Mouse (Mus musculus): ENCODE results near the gene Aptx. TPM values are rescaled to one million over a fixed set of nuclear protein-coding genes. Genes with fewer than 3 reads are reported as not detected.
A peak's percentile ranks its signal among the peaks of the same experiment; 100 is the strongest.

Gene Aptx
- polyA plus RNA-seq, 1 experiment, result 0.24 TPM

DNA sequence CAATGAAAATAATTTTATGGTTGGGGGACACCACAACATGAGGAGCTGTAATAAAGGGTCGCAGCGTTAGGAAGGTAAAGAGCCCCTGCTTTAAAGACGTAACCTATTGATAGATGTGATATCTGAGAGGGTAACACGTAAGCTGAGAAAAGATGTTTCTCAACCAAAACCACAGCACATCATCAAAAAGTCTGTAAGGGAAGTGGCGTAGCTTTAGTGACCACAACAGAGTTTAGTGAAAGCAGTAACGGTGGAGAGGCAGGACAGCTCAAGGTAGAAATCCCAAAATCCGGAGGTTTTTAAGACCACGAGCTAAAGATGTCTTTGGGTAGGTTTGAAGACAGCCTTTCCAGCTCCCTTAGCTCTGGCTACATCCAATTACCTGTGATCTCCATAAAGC is 17.9 kb upstream of the Aptx start:
- H3K9me3 ChIP-seq (ENCODE audit: control insufficient read depth, low read length), result no peaks in the 10 kb centered on the region
- no peaks in the 10 kb centered on the region for H3K27me3 ChIP-seq (ENCODE audit: control insufficient read depth)
- H3K4me3 ChIP-seq (replicated peaks), result no peak overlapping the region
- H3K36me3 ChIP-seq (ENCODE audit: control insufficient read depth), result peaks cover 21% of the 10 kb centered on the region
- peaks cover 43% of the 10 kb centered on the region for H3K4me1 ChIP-seq (ENCODE audit: control insufficient read depth)
- TF ChIP-seq GATA1 (IDR thresholded peaks at IDR 0.05; ENCODE audit: low read length) (no peak), TAL1 (IDR thresholded peaks at IDR 0.05; ENCODE audit: low read length) (no peak)

DNA sequence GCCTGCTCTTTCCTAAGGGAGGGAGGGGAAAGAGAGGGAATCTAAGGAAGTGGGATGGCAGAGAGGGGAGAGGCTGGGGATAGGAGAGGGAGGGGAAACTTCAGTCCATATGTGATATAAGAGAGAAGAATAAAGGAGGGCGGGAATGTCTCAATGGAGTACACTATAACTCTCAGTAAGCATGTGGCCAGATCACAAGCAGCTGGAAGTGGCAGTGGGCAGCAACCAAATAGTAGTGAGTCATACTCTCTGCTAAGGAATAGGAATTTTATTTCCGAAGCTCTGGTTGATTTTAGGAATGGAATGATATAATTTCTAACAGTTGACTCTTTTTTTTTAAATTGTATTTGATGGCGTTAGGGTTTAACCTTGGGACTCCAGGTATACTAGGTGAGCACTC is 14.1 kb upstream of the Aptx start:
- Histone ChIP-seq H3K36me3 (ENCODE audit: control insufficient read depth) (no peaks in the 10 kb centered on the region), H3K9me3 (ENCODE audit: control insufficient read depth, low read length) (no peaks in the 10 kb centered on the region), H3K27me3 (ENCODE audit: control insufficient read depth) (no peaks in the 10 kb centered on the region; the same call in 1 of the 2 replicates), H3K4me1 (ENCODE audit: control insufficient read depth) (peaks cover 14% of the 10 kb centered on the region), H3K4me3 (replicated peaks) (no peak overlapping the region)
- TF ChIP-seq GATA1 (IDR thresholded peaks at IDR 0.05; ENCODE audit: low read length), result no peak
- TF ChIP-seq TAL1 (IDR thresholded peaks at IDR 0.05; ENCODE audit: low read length), result no peak

DNA sequence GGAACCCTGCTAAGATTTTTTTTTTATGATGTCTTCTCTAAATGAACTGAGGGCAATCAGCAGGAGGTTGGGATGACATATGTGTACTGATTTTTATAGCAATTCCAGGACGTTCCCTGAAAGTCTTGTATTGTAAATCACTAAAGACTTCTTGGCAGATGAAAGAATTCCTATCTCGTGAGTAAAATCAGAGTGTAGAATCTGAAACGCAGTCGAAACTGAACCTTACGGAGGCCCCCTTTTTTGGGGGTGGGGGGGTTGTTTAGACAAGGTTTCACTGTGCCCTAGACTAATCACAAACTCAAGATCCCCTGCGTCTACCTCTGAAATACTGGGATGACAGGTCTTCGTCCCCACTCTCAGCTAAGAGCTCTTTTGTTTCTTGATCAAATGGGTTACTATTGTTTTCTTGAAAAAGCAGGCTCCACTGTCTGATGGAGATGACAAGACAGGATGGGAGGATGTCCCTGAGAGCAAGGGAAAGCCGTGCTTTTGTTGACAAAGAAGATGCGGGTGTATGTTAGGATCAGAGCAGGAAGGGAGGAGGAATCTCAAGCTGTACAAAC is 799 bp upstream of the Aptx start:
- Histone ChIP-seq H3K4me1 (ENCODE audit: control insufficient read depth) (peaks cover 27% of the 10 kb centered on the region), H3K9me3 (ENCODE audit: control insufficient read depth, low read length) (no peaks in the 10 kb centered on the region), H3K27me3 (ENCODE audit: control insufficient read depth) (no peaks in the 10 kb centered on the region), H3K4me3 (replicated peaks) (peak overlapping the region; percentile 91), H3K36me3 (ENCODE audit: control insufficient read depth) (no peaks in the 10 kb centered on the region)
- TF ChIP-seq TAL1 (IDR thresholded peaks at IDR 0.05; ENCODE audit: low read length) (no peak), GATA1 (IDR thresholded peaks at IDR 0.05; ENCODE audit: low read length) (no peak)

DNA sequence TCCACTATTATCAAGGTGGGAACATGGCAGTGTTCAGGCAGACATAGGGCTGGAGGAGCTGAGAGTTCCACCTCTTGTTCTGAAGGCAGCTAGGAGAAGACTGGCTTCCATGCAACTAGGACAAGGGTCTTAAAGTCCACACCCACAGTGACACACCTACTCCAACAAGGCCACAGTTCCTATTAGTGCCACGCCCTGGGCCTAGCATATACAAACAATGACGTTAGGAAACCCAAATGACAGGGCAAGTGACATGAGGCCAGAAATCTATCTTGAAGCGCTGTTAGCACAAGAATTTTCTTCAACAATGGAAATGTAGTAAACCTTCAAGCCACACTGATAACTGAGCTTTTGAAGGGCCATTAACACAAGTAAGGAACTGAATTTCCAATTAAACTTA is 1.2 kb downstream of the Aptx start:
- peaks cover 4% of the 10 kb centered on the region for H3K36me3 ChIP-seq (ENCODE audit: control insufficient read depth)
- no peaks in the 10 kb centered on the region for H3K9me3 ChIP-seq (ENCODE audit: control insufficient read depth, low read length)
- H3K4me1 ChIP-seq (ENCODE audit: control insufficient read depth), result peaks cover 27% of the 10 kb centered on the region
- no peak overlapping the region for H3K4me3 ChIP-seq (replicated peaks)
- TF ChIP-seq TAL1 (IDR thresholded peaks at IDR 0.05; ENCODE audit: low read length) (no peak), GATA1 (IDR thresholded peaks at IDR 0.05; ENCODE audit: low read length) (no peak)
- no peaks in the 10 kb centered on the region for H3K27me3 ChIP-seq (ENCODE audit: control insufficient read depth)

DNA sequence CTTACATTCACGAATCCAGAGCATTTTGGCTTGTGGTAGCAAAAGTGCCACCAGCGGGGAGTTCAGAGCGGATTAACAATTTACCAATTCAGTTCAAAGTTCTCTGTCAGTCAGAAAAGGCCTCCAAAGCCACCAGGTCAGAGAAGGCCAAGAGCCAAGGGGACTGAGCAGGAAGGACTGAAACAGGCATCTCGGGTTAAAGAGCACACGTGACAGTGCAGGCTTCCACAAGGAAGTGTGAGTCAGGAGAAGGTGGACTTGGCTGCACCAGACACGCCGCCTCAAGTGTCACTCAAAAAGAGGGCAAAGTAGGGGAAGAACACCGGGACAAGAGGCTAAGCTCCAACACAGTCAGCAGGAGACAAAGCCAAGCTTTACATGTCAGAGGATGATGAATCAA is 2.8 kb downstream of the Aptx start:
- Histone ChIP-seq H3K36me3 (ENCODE audit: control insufficient read depth) (peaks cover 9% of the 10 kb centered on the region), H3K9me3 (ENCODE audit: control insufficient read depth, low read length) (no peaks in the 10 kb centered on the region), H3K4me3 (replicated peaks) (no peak overlapping the region), H3K27me3 (ENCODE audit: control insufficient read depth) (no peaks in the 10 kb centered on the region), H3K4me1 (ENCODE audit: control insufficient read depth) (peaks cover 27% of the 10 kb centered on the region)
- TF ChIP-seq TAL1 (IDR thresholded peaks at IDR 0.05; ENCODE audit: low read length), result no peak
- no peak for TF ChIP-seq GATA1 (IDR thresholded peaks at IDR 0.05; ENCODE audit: low read length)

DNA sequence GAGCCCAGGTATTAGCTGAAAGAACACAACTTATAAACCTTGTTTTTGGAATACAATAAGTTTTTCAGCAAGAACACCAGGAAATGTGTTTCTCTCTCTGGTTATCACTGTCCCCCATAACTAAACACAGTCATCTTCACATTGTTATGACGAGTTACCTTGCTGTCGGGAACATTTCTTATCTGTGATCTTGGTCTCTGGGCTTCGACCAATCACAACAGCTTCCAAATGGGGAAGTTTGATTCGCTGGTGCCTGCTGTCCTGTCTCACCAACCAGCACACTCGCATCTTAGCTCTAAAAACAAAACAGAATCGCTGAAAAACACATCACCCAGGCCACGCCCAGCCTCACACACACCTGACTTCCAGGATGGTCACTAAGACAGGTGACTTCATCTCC is 5.9 kb downstream of the Aptx start:
- Histone ChIP-seq H3K4me3 (replicated peaks) (no peak overlapping the region), H3K27me3 (ENCODE audit: control insufficient read depth) (no peaks in the 10 kb centered on the region), H3K4me1 (ENCODE audit: control insufficient read depth) (peaks cover 5% of the 10 kb centered on the region), H3K36me3 (ENCODE audit: control insufficient read depth) (peaks cover 37% of the 10 kb centered on the region), H3K9me3 (ENCODE audit: control insufficient read depth, low read length) (no peaks in the 10 kb centered on the region)
- TF ChIP-seq GATA1 (IDR thresholded peaks at IDR 0.05; ENCODE audit: low read length), result no peak
- TF ChIP-seq TAL1 (IDR thresholded peaks at IDR 0.05; ENCODE audit: low read length), result no peak

DNA sequence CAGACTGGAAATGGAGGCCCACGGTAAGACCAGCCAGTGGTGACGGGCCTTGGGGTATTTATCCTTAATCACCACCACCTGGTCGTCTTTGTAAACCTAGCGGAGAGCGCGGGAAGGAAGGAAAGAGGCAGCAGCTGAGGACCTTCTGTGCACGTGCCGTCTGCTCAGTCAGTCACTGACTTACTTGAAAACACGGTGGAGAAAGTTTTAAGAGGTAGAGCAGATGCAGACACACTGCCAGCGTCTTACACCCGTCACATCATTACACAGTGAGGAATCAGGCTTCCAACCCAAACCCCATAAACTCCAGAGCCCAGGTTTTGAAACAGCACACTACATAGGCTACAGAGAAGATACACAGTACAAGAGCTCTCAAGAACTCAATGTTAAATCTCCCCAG is 11.9 kb downstream of the Aptx start:
- Histone ChIP-seq H3K27me3 (ENCODE audit: control insufficient read depth) (no peaks in the 10 kb centered on the region), H3K4me3 (replicated peaks) (no peak overlapping the region), H3K36me3 (ENCODE audit: control insufficient read depth) (peaks cover 57% of the 10 kb centered on the region), H3K9me3 (ENCODE audit: control insufficient read depth, low read length) (no peaks in the 10 kb centered on the region), H3K4me1 (ENCODE audit: control insufficient read depth) (no peaks in the 10 kb centered on the region)
- TF ChIP-seq GATA1 (IDR thresholded peaks at IDR 0.05; ENCODE audit: low read length) (no peak), TAL1 (IDR thresholded peaks at IDR 0.05; ENCODE audit: low read length) (no peak)

DNA sequence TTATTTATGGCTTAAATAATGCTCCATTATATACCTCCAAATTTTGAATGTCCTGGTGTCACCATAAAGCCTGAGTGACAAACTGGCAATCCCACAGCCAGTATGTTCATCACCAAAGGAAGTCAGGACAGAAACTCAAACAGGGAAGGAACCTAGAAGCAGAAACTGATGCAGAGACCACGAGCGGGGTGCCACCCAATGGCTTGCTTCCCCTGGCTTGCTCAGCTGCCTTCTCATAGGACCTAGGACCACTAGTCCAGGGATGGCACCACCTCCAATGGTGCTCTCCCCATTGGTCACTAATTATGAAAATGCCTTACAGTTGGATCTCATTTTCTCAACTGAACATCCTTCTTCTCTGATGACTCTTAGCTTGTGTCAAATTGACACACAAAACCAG is 19.7 kb downstream of the Aptx start:
- peaks cover 21% of the 10 kb centered on the region for H3K36me3 ChIP-seq (ENCODE audit: control insufficient read depth)
- H3K4me1 ChIP-seq (ENCODE audit: control insufficient read depth), result no peaks in the 10 kb centered on the region
- no peak overlapping the region for H3K4me3 ChIP-seq (replicated peaks)
- TF ChIP-seq TAL1 (IDR thresholded peaks at IDR 0.05; ENCODE audit: low read length), result no peak
- TF ChIP-seq GATA1 (IDR thresholded peaks at IDR 0.05; ENCODE audit: low read length), result no peak
- no peaks in the 10 kb centered on the region for H3K27me3 ChIP-seq (ENCODE audit: control insufficient read depth)
- H3K9me3 ChIP-seq (ENCODE audit: control insufficient read depth, low read length), result no peaks in the 10 kb centered on the region

DNA sequence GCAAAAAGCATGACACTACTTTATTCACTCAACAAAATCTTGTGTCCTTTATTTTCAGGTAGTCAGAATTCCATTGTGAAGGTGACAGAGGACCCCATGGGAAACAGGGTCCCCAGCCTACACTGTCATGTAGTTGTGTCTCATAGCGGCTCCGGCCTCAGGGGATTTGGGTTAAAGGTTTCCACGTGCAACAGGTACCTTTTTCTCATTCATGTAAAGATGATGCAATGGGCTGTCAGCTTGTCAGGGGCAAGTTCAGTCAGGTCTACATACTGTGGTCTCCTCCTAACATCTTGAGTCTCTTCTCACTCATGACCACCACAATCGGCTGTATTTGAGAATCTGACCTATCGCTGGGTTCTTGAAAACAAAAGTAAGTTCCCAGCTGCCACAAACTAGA is 20.6 kb downstream of the Aptx start:
- Histone ChIP-seq H3K9me3 (ENCODE audit: control insufficient read depth, low read length) (no peaks in the 10 kb centered on the region), H3K27me3 (ENCODE audit: control insufficient read depth) (no peaks in the 10 kb centered on the region), H3K36me3 (ENCODE audit: control insufficient read depth) (peaks cover 17% of the 10 kb centered on the region), H3K4me1 (ENCODE audit: control insufficient read depth) (no peaks in the 10 kb centered on the region), H3K4me3 (replicated peaks) (no peak overlapping the region)
- TF ChIP-seq GATA1 (IDR thresholded peaks at IDR 0.05; ENCODE audit: low read length) (no peak), TAL1 (IDR thresholded peaks at IDR 0.05; ENCODE audit: low read length) (no peak)

DNA sequence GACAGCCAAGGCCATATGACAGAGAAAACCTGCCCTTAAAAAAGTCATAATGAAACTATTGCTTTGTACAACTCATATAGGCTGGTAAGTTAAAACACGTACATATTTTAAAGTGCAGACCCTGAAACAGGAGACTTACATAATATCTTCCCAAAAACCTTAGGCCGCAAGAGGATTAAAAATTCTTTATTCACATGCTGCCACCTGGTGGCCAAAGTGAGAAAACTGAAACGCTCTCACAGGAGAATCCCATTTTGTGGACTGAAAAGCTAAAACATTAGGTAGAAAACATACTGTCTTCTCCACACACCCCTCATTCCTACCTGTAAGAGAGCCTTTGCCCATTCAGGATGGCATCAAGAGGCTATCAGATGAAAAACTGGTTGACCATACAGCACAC is 21.1 kb downstream of the Aptx start:
- no peak overlapping the region for H3K4me3 ChIP-seq (replicated peaks)
- TF ChIP-seq GATA1 (IDR thresholded peaks at IDR 0.05; ENCODE audit: low read length) (no peak), TAL1 (IDR thresholded peaks at IDR 0.05; ENCODE audit: low read length) (no peak)
- H3K4me1 ChIP-seq (ENCODE audit: control insufficient read depth), result no peaks in the 10 kb centered on the region
- peaks cover 14% of the 10 kb centered on the region for H3K36me3 ChIP-seq (ENCODE audit: control insufficient read depth)
- H3K9me3 ChIP-seq (ENCODE audit: control insufficient read depth, low read length), result no peaks in the 10 kb centered on the region
- H3K27me3 ChIP-seq (ENCODE audit: control insufficient read depth), result no peaks in the 10 kb centered on the region
